Mouse (Mus musculus): ENCODE measurements around the gene Ppdpf.

Gene Ppdpf

GRCm38 (mm10) chr2:181220361-181220760 lies 33.3 kb downstream of the Ppdpf start:
- DNase-seq, result peak in 1 of 2 experiments; percentile 45

GRCm38 (mm10) chr2:181224994-181225393 lies 37.9 kb downstream of the Ppdpf start:
- DNase-seq, result no peak

- no peak for DNase-seq
These were observed 40.1 kb downstream of the Ppdpf start for GRCm38 (mm10) chr2:181227122-181227521.

- no peak for DNase-seq
These were observed 41.3 kb downstream of the Ppdpf start for GRCm38 (mm10) chr2:181228335-181228734.

GRCm38 (mm10) chr2:181231171-181231570 lies 44.1 kb downstream of the Ppdpf start:
- DNase-seq, result peak; percentile 40 to 68

- no peak for DNase-seq
These were observed 46.4 kb downstream of the Ppdpf start for GRCm38 (mm10) chr2:181233443-181233842.

GRCm38 (mm10) chr2:181234680-181235079 lies 47.6 kb downstream of the Ppdpf start:
- DNase-seq, result no peak

- no peak for DNase-seq
These were observed 48.9 kb downstream of the Ppdpf start for GRCm38 (mm10) chr2:181235681-181236566.

- no peak for DNase-seq
These were observed 50.4 kb downstream of the Ppdpf start for GRCm38 (mm10) chr2:181237251-181238014.

GRCm38 (mm10) chr2:181238091-181238610 lies 51.1 kb downstream of the Ppdpf start:
- DNase-seq, result no peak

All from cerebellum, adult 18-20 months (tissue).